Mouse (Mus musculus) E14TG2a.4 (cell line): Measurements from ENCODE around the gene Nprl3.

Experiments used
- H3K27me3 ChIP-seq: 2 replicates; pipeline ENCODE4 v1.6.1; 2014; ENCODE audit warnings: low read length, control low read depth; ENCODE audit not compliant: insufficient read depth
- H3K36me3 ChIP-seq: 2 replicates; pipeline ENCODE4 v1.6.1; 2014; ENCODE audit warnings: low read length, control low read depth; ENCODE audit not compliant: insufficient read depth
- H3K4me1 ChIP-seq: replicated peaks from 2 replicates; pipeline ENCODE4 v1.6.1; 2014; ENCODE audit warnings: low read depth, low read length, control low read depth
- H3K4me3 ChIP-seq: replicated peaks from 2 replicates; pipeline ENCODE4 v1.5.1; 2014; ENCODE audit warnings: mild to moderate bottlenecking, low read length
- H3K9me3 ChIP-seq: 2 replicates; pipeline ENCODE4 v1.6.1; 2014; ENCODE audit warnings: low read length, control low read depth
- CTCF ChIP-seq: conservative IDR thresholded peaks from 2 replicates; pipeline ENCODE4 v1.5.1; 2014; ENCODE audit warnings: low read length
- NANOG ChIP-seq: IDR thresholded peaks from 2 replicates; pipeline ENCODE4 v1.6.1; 2014; ENCODE audit warnings: borderline replicate concordance, low read length, mixed read lengths
- POU5F1 ChIP-seq: IDR thresholded peaks from 2 replicates; pipeline ENCODE4 v1.6.1; 2014; ENCODE audit warnings: low read length, borderline replicate concordance

Nprl3 gene

DNA sequence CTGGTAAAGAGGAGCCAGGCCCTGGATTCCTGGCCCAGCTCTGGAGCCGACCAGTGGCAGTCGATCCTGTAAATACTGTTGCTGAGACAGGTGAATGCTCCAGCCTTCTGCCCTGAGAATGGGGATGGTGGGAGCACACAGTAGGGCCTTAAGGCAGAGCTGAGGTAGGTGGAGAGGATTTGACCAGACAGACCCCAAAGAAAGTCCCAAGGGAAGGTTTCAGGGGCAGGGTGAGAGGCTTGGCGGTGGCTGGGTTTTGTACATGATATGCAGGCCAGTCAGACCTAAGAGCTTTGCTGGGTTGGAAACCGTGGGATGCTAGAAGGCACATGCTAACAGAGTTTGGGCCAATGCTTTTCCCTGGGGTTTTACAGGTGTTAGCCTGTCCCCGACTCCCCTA is 72.9 kb downstream of the Nprl3 start:
- Histone ChIP-seq H3K27me3 (peaks cover 41% of the 10 kb centered on the region), H3K9me3 (no peaks in the 10 kb centered on the region), H3K4me1 (peaks cover 49% of the 10 kb centered on the region), H3K36me3 (no peaks in the 10 kb centered on the region), H3K4me3 (no peak overlapping the region)
- TF ChIP-seq NANOG (no peak), POU5F1 (no peak), CTCF (no peak)

- H3K4me3 ChIP-seq = no peak overlapping the region
- H3K4me1 ChIP-seq = peaks cover 48% of the 10 kb centered on the region
- no peak for TF ChIP-seq CTCF
- TF ChIP-seq POU5F1 = no peak
- no peak for TF ChIP-seq NANOG
- no peaks in the 10 kb centered on the region for H3K9me3 ChIP-seq
- H3K36me3 ChIP-seq = no peaks in the 10 kb centered on the region
- peaks cover 41% of the 10 kb centered on the region for H3K27me3 ChIP-seq
These were observed 73.4 kb downstream of the Nprl3 start for GRCm38 (mm10) chr11:32194086-32194485.

GRCm38 (mm10) chr11:32193156-32193555 is 74.4 kb downstream of the Nprl3 start:
- TF ChIP-seq POU5F1 = no peak
- TF ChIP-seq NANOG = no peak
- Histone ChIP-seq H3K36me3 (no peaks in the 10 kb centered on the region), H3K9me3 (no peaks in the 10 kb centered on the region), H3K4me3 (no peak overlapping the region), H3K4me1 (peaks cover 42% of the 10 kb centered on the region), H3K27me3 (peaks cover 39% of the 10 kb centered on the region)

DNA sequence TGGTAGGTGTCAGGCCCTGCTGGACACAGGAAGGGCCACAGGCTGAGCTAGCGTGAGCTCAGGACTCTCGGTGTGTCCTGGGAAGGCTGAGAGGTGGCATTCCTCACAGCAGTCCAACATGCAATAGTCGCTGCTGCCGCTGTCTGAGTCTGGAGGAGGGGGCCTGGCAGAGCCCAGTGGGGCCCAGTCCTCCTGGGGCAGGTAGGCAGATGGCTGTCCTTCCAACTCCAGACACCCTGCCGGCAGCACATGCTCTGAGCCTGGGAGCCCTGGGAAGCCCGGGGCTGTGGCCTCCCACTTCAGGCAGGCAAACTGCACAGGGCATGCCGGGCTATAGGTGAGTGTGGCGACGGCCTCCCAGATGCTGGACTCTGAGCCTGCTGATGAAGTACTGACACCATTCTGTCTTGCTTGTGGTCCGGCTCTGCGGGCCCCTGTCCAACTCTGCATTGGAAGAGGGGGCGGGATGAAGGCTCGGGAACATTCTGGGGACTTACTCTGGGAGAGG is 76.8 kb downstream of the Nprl3 start:
- Histone ChIP-seq H3K27me3 (peaks cover 27% of the 10 kb centered on the region), H3K4me3 (peak overlapping the region; percentile 51), H3K36me3 (no peaks in the 10 kb centered on the region), H3K9me3 (no peaks in the 10 kb centered on the region), H3K4me1 (peaks cover 38% of the 10 kb centered on the region)
- TF ChIP-seq NANOG (no peak), CTCF (no peak), POU5F1 (no peak)

DNA sequence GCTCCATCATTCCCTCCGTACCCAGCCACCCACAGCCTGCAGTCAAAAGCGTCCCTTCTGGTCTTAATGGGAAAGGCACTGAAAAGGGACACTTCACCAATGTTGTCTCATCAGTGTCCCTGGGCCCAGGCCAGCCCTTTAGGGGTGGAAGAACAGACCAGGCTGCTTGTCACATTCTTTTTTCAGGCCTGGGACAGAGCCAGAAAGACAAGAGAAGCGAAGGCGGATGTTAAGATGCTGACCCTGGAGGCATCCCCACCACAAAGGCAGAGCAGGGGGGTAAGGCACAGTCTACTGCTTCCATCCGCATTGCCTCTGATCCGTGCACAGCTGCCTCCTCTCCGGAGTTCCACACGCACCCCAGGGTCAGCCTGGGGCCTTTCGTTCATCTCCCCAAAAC is 77.4 kb downstream of the Nprl3 start:
- Histone ChIP-seq H3K4me3 (peak overlapping the region; percentile 51), H3K9me3 (no peaks in the 10 kb centered on the region), H3K27me3 (peaks cover 27% of the 10 kb centered on the region), H3K4me1 (peaks cover 37% of the 10 kb centered on the region), H3K36me3 (no peaks in the 10 kb centered on the region)
- TF ChIP-seq POU5F1 = no peak
- TF ChIP-seq CTCF = no peak
- TF ChIP-seq NANOG = no peak

DNA sequence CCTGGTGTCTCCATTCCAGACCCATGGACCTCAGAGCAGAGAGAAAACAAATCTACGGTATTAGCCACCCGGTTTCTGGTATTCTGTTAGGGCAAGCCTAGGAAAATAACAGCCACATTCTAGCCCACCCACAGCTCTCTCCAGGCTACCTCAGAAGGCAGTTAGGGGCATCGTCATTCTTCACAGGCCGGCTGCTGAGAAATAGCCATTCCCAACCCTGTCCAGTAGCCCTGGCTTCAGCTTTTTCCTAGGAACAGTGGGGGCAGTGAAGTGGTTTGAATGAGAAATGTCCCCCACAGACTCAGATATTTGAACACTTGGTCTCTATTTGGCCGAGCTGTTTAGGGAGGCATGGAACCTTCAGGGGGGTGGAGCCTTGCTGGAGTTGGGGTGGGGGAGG is 78.1 kb downstream of the Nprl3 start:
- Histone ChIP-seq H3K4me1 (peaks cover 32% of the 10 kb centered on the region), H3K27me3 (peaks cover 20% of the 10 kb centered on the region), H3K4me3 (no peak overlapping the region), H3K36me3 (no peaks in the 10 kb centered on the region), H3K9me3 (no peaks in the 10 kb centered on the region)
- no peak for TF ChIP-seq POU5F1
- TF ChIP-seq CTCF = no peak
- no peak for TF ChIP-seq NANOG

DNA sequence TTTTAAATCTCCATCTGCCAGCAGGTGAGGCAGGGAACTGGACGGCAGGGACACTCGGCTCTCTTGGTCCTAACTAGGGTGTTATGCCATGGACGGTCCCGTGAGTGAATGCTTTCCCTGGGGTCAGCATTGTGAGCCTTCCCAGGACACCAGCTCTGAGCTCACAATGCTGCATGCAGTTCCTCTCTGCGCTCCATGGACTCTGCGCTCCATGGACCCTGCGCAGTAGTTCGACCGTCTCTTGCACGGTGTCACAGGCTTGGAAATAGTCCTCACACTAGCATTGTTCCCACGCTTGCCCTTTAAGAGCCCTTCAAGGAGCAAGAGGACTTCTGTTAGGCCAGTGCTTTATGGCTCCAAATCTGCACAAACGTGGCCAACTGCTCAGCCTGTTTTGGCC is 78.6 kb downstream of the Nprl3 start:
- TF ChIP-seq NANOG (no peak), CTCF (no peak), POU5F1 (no peak)
- H3K36me3 ChIP-seq = no peaks in the 10 kb centered on the region
- H3K27me3 ChIP-seq = peaks cover 18% of the 10 kb centered on the region
- peaks cover 27% of the 10 kb centered on the region for H3K4me1 ChIP-seq
- no peak overlapping the region for H3K4me3 ChIP-seq
- no peaks in the 10 kb centered on the region for H3K9me3 ChIP-seq

- peaks cover 14% of the 10 kb centered on the region for H3K27me3 ChIP-seq
- H3K9me3 ChIP-seq = no peaks in the 10 kb centered on the region
- peaks cover 22% of the 10 kb centered on the region for H3K4me1 ChIP-seq
- no peaks in the 10 kb centered on the region for H3K36me3 ChIP-seq
- no peak overlapping the region for H3K4me3 ChIP-seq
- TF ChIP-seq CTCF (peak; percentile 68), POU5F1 (no peak), NANOG (no peak)
These were observed 80.3 kb downstream of the Nprl3 start for GRCm38 (mm10) chr11:32187256-32187655.

DNA sequence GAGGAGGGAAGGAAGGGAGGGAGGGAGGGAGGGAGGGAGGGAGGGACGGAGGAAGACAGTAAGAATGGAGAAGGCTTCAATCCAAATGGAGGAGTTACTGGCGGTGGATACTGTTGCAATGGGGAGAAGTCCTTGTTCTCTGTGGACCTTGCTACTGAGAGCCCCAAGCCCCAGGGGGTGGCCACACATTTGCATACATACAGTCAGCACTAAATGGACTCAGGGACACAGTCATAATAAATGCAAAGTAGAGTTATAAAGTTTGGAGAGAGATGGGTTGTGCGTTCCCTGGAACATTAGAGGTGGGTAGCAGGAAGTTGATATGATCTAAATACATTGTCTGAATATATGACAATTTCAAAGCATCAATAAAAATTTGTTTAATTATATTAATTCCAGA is 81.5 kb downstream of the Nprl3 start:
- TF ChIP-seq CTCF (no peak), NANOG (no peak), POU5F1 (no peak)
- H3K4me1 ChIP-seq = peaks cover 20% of the 10 kb centered on the region
- H3K27me3 ChIP-seq = peaks cover 12% of the 10 kb centered on the region; the same call in 1 of the 2 replicates
- no peak overlapping the region for H3K4me3 ChIP-seq
- H3K9me3 ChIP-seq = no peaks in the 10 kb centered on the region
- H3K36me3 ChIP-seq = no peaks in the 10 kb centered on the region
